Mouse (Mus musculus) 3134 (cell line): ENCODE measurements around the gene Nbl1.

ENCODE experiments used
- DNase-seq: peaks from one replicate; pipeline ENCODE4 v3.0.0-alpha.2; 2011; ENCODE audit warnings: low spot score; ENCODE audit not compliant: insufficient read length; ENCODE audit errors: extremely low read depth

Gene Nbl1

DNA sequence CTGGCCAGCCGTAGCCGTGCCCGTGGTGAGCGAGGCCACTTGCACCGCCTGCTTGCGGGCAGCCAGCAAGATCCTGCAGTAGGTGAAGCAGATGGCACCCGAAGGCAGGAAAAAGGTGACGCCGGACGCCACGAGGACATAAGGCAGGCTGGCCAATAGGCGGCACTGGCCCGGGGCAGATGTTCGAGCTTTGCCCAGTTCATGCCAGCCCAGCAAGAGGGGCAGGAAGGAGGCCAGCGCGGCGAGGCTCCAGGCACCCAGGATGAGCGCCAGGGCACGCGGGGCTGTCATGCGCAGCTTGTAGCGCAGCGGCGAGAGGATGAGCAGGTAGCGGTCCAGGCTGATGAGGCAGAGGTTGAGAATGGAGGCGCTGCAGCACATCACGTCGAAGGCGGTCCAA is 18.7 kb downstream of the Nbl1 start:
- DNase-seq: no peak

- DNase-seq: no peak
Measured at GRCm38 (mm10) chr4:139068287-139068686, 24.5 kb downstream of the Nbl1 start.

GRCm38 (mm10) chr4:139064831-139065230 is 28.0 kb downstream of the Nbl1 start:
- no peak for DNase-seq

DNA sequence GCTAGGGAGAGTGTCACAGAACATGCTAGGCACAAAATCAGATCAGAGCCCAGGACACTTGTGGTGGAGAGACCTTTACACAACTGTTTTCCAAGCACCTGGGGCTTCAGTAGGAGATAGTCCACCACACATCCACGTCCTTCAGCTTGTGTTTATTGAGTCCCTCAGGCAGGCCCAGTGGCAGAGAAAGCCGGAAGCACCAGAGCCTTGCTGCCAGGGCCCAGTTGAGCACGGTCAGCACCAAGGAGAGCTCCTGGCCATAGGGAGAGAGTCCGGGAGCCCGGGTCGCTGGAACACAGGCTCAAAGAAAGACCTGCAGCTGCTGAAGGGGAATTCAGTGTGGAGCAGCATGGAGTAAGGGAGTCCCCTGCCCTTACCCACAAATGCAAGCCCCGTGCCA is 33.2 kb downstream of the Nbl1 start:
- DNase-seq: no peak

- DNase-seq: no peak
Measured at GRCm38 (mm10) chr4:139058029-139058428, 34.8 kb downstream of the Nbl1 start.

DNA sequence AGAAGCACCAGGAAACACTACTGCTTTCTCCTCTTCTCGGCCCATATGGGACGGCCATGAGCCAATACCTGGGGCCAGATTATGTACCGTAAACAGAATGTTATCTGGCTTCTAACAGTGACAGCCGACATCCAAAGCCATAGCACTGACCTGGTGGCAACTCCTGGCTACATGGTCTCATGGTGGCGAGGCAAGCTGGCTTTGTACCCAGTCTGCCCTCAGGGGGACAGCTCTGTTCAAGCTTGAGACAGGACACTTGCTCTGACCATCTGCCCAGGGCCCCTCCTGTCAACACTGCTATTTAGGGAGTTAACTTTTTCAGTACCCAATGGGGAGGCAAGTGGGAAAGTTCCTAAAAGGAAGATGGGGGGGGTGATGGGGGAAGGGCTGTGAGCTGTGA is 35.5 kb downstream of the Nbl1 start:
- DNase-seq: no peak

- no peak for DNase-seq
Measured at GRCm38 (mm10) chr4:139055744-139056143, 37.0 kb downstream of the Nbl1 start.

DNA sequence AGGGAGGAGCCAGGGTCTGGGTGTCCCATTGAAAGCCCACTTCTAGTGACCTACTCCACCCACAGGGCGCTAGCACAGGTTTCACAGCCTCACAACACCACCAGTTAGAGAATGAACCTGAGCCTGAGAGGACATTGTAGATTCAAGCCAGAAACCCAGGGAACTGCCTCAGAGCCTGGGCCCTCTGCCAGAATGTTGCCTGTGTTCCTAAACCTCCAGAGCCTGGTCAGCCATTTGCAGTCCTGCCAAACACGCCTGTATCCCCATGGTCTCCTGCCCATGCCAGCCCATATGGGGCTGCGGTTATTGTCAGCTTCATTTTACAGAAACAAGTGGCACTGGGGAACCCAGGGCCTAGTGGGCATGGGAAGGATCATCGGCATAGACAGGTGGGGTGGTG is 37.5 kb downstream of the Nbl1 start:
- peak; percentile 31 for DNase-seq

DNA sequence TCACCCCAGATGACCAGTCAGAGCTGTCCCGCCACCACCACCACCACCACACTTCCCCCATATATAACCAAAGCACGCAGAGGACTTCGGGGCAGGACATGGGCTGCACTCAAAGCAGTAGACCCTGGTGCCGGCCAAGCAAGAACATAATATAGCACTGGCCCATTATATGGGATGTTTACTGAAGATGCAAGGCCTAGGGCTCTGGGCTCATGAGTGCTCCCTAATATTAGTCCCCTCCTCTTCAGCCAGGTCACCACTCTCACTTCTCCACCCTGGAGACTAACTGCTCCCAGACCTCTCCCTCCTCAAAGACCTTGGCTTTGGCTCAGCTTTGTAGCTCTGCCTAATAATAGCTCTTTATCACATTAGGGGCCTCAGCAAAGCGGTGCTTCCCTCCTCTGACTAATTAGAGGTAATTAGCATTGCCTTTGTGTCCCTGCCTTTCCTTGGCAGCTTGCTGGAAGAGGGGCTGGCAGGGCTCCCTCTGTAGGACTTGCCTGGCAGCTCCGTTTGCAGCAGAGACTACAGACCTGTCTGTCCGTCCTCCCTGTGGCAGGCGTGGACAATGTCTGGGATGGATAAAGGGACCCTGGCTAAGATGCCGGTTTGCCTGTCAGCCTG is 38.4 kb downstream of the Nbl1 start:
- no peak for DNase-seq

- no peak for DNase-seq
Measured at GRCm38 (mm10) chr4:139053391-139053790, 39.4 kb downstream of the Nbl1 start.

- DNase-seq: no peak
Measured at GRCm38 (mm10) chr4:139052796-139053195, 40.0 kb downstream of the Nbl1 start.

DNA sequence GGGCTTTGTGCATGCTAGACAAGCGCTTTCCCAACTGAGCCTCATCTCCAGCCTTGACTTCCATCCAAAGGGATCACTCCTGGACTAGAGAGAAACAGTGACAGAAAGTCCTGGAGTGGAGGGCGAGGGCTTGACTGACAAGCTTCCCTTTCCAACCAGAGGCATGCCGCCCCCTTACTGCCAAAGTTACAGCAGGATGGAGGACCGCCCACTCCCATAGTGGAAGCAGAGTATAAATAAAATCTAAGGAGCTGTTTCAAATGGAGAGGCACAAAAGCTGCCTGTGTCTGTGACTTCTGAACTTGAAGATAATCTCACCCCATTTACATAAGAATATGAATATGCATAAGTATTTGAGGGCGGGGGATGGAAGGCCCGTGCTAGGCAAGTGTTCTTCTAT is 44.3 kb downstream of the Nbl1 start:
- DNase-seq: no peak

DNA sequence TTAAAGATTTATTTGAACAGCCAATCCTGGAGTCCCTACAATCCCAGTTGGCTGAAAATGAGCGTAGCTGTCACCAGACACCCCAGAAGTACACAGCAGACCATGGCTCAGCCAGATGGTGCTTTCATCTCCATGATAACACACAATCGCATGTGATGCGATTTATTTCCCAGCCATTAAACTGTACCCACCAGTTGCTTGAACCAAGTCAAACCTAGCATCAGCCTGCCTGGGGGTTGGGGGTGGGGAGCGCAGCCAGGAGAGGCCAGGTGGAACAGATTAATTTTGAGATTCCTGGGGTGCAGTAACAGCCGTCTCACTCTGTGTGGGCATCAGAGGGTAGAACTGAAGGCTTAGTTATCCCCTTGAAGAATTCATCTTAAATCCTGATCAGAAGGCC is 46.4 kb downstream of the Nbl1 start:
- no peak for DNase-seq

- DNase-seq: no peak
Measured at GRCm38 (mm10) chr4:139044566-139044965, 48.2 kb downstream of the Nbl1 start.

- no peak for DNase-seq
Measured at GRCm38 (mm10) chr4:139043600-139043999, 49.2 kb downstream of the Nbl1 start.

GRCm38 (mm10) chr4:139042611-139043010 is 50.2 kb downstream of the Nbl1 start:
- DNase-seq: no peak

- DNase-seq: no peak
Measured at GRCm38 (mm10) chr4:139040084-139040839, 52.5 kb downstream of the Nbl1 start.

DNA sequence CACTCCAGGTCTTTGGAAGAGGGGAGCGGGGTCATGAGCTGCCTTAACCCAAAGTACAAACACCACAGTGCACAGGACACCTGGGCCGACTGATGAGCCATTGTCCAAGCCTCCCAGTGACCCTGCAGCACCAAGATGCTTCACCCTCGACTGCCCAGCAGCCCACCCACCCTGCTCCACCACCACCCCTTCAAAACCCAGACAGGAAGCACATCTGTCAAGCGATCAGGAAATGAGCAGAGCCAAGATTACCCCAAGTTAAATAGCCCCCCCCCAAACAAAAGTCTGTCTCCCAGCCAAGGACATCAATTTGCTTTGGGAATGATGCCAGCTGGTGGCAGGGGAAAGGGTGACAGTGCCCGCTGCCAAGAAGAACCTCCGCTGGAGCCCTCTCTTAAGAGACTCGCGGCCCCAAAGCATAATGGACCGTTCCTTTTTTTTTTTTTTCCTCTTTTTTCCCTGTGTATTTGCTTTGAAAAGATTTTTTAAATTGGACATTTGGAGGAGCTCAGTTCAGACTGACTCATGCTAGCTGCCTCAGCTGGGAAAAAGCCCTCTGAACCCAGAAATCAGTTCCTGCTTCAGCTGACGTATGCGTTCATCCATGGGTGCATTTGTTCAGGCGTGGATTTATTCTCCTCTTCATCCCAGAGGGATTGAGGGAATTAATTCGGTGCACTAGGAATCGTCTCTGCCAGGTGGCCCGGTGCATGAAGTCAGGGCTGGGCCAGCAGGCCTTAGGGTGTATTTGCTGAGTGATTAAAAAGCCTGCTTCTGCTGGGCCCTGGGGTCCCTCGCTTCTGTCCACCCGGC is 54.8 kb downstream of the Nbl1 start:
- DNase-seq: no peak

GRCm38 (mm10) chr4:139035799-139036198 is 57.0 kb downstream of the Nbl1 start:
- no peak for DNase-seq

- no peak for DNase-seq
Measured at GRCm38 (mm10) chr4:139034942-139035341, 57.9 kb downstream of the Nbl1 start.

DNA sequence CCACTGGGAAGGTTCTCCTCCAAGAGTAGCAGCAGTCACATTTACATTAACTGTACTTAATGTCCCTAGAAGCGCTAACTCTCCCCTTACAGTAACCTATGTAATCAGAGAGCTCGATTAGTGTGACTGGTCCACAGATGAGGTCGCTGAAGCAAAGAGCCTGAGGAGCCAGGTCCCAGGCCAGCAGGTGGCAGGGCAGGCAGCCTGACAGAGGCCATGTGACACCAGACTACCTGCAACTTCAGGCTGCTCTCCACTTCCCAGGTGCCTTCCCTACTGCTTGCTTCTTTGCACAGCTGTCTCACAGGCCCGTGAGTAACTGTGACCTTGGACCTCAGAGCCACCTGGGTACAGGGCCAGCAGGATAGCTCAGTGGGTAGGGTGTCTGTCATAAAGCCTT is 58.3 kb downstream of the Nbl1 start:
- no peak for DNase-seq

- DNase-seq: no peak
Measured at GRCm38 (mm10) chr4:139034010-139034367, 58.8 kb downstream of the Nbl1 start.
